Mouse (Mus musculus): ENCODE data around the gene Gm20388. TPM values are rescaled to one million over a fixed set of nuclear protein-coding genes. Genes with fewer than 3 reads are reported as not detected.

Gm20388 gene
- polyA plus RNA-seq, 1 experiment from 2014 or later: 47.1 TPM

GRCm38 (mm10) chr8:124360911-124361310 is 4450.3 kb downstream of the Gm20388 start:
- no peaks in the 10 kb centered on the region for H3K79me2 ChIP-seq (ENCODE audit: inconsistent target)
- H3K27ac ChIP-seq: no peak overlapping the region
- H3K36me3 ChIP-seq (ENCODE audit: inconsistent target): no peaks in the 10 kb centered on the region
- no peak overlapping the region for H3K4me3 ChIP-seq (ENCODE audit: inconsistent target)
- WGBS (ENCODE audit: missing documents): 94% methylated on average over 2 of the region's 3 CpGs

- H3K4me3 ChIP-seq (ENCODE audit: inconsistent target): no peak overlapping the region
- no peaks in the 10 kb centered on the region for H3K36me3 ChIP-seq (ENCODE audit: inconsistent target)
- no peak overlapping the region for H3K27ac ChIP-seq
- no peaks in the 10 kb centered on the region for H3K79me2 ChIP-seq (ENCODE audit: inconsistent target)
- 68% methylated on average over 11 of the region's 11 CpGs for WGBS (ENCODE audit: missing documents)
These were observed 4451.3 kb downstream of the Gm20388 start for GRCm38 (mm10) chr8:124361773-124362427.

- Histone ChIP-seq H3K79me2 (ENCODE audit: inconsistent target) (no peaks in the 10 kb centered on the region), H3K27ac (no peak overlapping the region), H3K36me3 (ENCODE audit: inconsistent target) (no peaks in the 10 kb centered on the region), H3K4me3 (ENCODE audit: inconsistent target) (no peak overlapping the region)
- 73% methylated on average over 7 of the region's 7 CpGs for WGBS (ENCODE audit: missing documents)
These were observed 4451.9 kb downstream of the Gm20388 start for GRCm38 (mm10) chr8:124362589-124362988.

GRCm38 (mm10) chr8:124363337-124363736 is 4452.7 kb downstream of the Gm20388 start:
- Histone ChIP-seq H3K4me3 (ENCODE audit: inconsistent target) (no peak overlapping the region), H3K36me3 (ENCODE audit: inconsistent target) (no peaks in the 10 kb centered on the region), H3K27ac (no peak overlapping the region), H3K79me2 (ENCODE audit: inconsistent target) (no peaks in the 10 kb centered on the region)
- 92% methylated on average over 15 of the region's 15 CpGs for WGBS (ENCODE audit: missing documents)

- Histone ChIP-seq H3K36me3 (ENCODE audit: inconsistent target) (no peaks in the 10 kb centered on the region), H3K4me3 (ENCODE audit: inconsistent target) (no peak overlapping the region), H3K27ac (no peak overlapping the region), H3K79me2 (ENCODE audit: inconsistent target) (no peaks in the 10 kb centered on the region)
- 17% methylated on average over 8 of the region's 8 CpGs for WGBS (ENCODE audit: missing documents)
These were observed 4457.6 kb downstream of the Gm20388 start for GRCm38 (mm10) chr8:124368213-124368612.

GRCm38 (mm10) chr8:124370422-124371183 is 4460.0 kb downstream of the Gm20388 start:
- Histone ChIP-seq H3K79me2 (ENCODE audit: inconsistent target) (no peaks in the 10 kb centered on the region), H3K4me3 (ENCODE audit: inconsistent target) (no peak overlapping the region), H3K27ac (no peak overlapping the region), H3K36me3 (ENCODE audit: inconsistent target) (no peaks in the 10 kb centered on the region)
- WGBS (ENCODE audit: missing documents): 81% methylated on average over 17 of the region's 17 CpGs

- Histone ChIP-seq H3K36me3 (ENCODE audit: inconsistent target) (no peaks in the 10 kb centered on the region), H3K27ac (no peak overlapping the region), H3K79me2 (ENCODE audit: inconsistent target) (no peaks in the 10 kb centered on the region), H3K4me3 (ENCODE audit: inconsistent target) (no peak overlapping the region)
- WGBS (ENCODE audit: missing documents): 86% methylated on average over 16 of the region's 23 CpGs
These were observed 4460.9 kb downstream of the Gm20388 start for GRCm38 (mm10) chr8:124371410-124372123.

- Histone ChIP-seq H3K36me3 (ENCODE audit: inconsistent target) (no peaks in the 10 kb centered on the region), H3K4me3 (ENCODE audit: inconsistent target) (no peak overlapping the region), H3K79me2 (ENCODE audit: inconsistent target) (no peaks in the 10 kb centered on the region), H3K27ac (no peak overlapping the region)
- 98% methylated on average over 5 of the region's 5 CpGs for WGBS (ENCODE audit: missing documents)
These were observed 4463.1 kb downstream of the Gm20388 start for GRCm38 (mm10) chr8:124373753-124374152.

- no peak overlapping the region for H3K27ac ChIP-seq
- H3K4me3 ChIP-seq (ENCODE audit: inconsistent target): no peak overlapping the region
- no peaks in the 10 kb centered on the region for H3K36me3 ChIP-seq (ENCODE audit: inconsistent target)
- 66% methylated on average over 6 of the region's 6 CpGs for WGBS (ENCODE audit: missing documents)
- H3K79me2 ChIP-seq (ENCODE audit: inconsistent target): no peaks in the 10 kb centered on the region
These were observed 4464.5 kb downstream of the Gm20388 start for GRCm38 (mm10) chr8:124375168-124375567.

- Histone ChIP-seq H3K79me2 (ENCODE audit: inconsistent target) (no peaks in the 10 kb centered on the region), H3K36me3 (ENCODE audit: inconsistent target) (no peaks in the 10 kb centered on the region), H3K4me3 (ENCODE audit: inconsistent target) (no peak overlapping the region), H3K27ac (no peak overlapping the region)
- 46% methylated on average over 8 of the region's 9 CpGs for WGBS (ENCODE audit: missing documents)
These were observed 4465.1 kb downstream of the Gm20388 start for GRCm38 (mm10) chr8:124375727-124376126.

GRCm38 (mm10) chr8:124376406-124376805 is 4465.8 kb downstream of the Gm20388 start:
- H3K36me3 ChIP-seq (ENCODE audit: inconsistent target): no peaks in the 10 kb centered on the region
- H3K4me3 ChIP-seq (ENCODE audit: inconsistent target): no peak overlapping the region
- H3K79me2 ChIP-seq (ENCODE audit: inconsistent target): no peaks in the 10 kb centered on the region
- WGBS (ENCODE audit: missing documents): 91% methylated on average over 12 of the region's 12 CpGs
- no peak overlapping the region for H3K27ac ChIP-seq

- no peak overlapping the region for H3K27ac ChIP-seq
- H3K4me3 ChIP-seq (ENCODE audit: inconsistent target): no peak overlapping the region
- 82% methylated on average over 6 of the region's 6 CpGs for WGBS (ENCODE audit: missing documents)
- H3K36me3 ChIP-seq (ENCODE audit: inconsistent target): no peaks in the 10 kb centered on the region
- no peaks in the 10 kb centered on the region for H3K79me2 ChIP-seq (ENCODE audit: inconsistent target)
These were observed 4468.6 kb downstream of the Gm20388 start for GRCm38 (mm10) chr8:124379289-124379688.

- Histone ChIP-seq H3K79me2 (ENCODE audit: inconsistent target) (no peaks in the 10 kb centered on the region), H3K36me3 (ENCODE audit: inconsistent target) (no peaks in the 10 kb centered on the region), H3K4me3 (ENCODE audit: inconsistent target) (no peak overlapping the region), H3K27ac (no peak overlapping the region)
- 77% methylated on average over 10 of the region's 10 CpGs for WGBS (ENCODE audit: missing documents)
These were observed 4471.6 kb downstream of the Gm20388 start for GRCm38 (mm10) chr8:124382235-124382634.

GRCm38 (mm10) chr8:124384336-124384735 is 4473.7 kb downstream of the Gm20388 start:
- no peaks in the 10 kb centered on the region for H3K36me3 ChIP-seq (ENCODE audit: inconsistent target)
- 91% methylated on average over 19 of the region's 19 CpGs for WGBS (ENCODE audit: missing documents)
- H3K27ac ChIP-seq: no peak overlapping the region
- H3K79me2 ChIP-seq (ENCODE audit: inconsistent target): no peaks in the 10 kb centered on the region
- no peak overlapping the region for H3K4me3 ChIP-seq (ENCODE audit: inconsistent target)

Measured in macrophage (primary cell).